Mouse (Mus musculus): ENCODE data around the gene Nae1.

Gene Nae1

DNA sequence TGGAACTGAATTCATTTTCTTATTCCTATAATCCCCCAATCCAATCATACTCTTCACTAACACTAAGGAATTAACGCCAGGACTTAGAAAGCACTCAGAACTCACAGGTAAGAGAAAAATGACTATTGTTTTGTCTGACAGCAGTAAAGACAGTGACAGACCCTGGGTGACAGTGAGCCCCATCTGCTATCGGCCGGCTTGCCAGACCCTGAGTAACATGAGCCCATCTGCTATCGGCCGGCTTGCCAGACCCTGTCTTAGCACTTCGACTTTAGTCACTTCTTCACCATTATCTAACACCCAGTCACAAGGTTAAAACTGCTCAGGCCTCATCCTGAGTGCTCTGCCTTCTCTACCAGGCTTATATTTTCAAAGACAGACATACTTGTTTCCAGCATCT, 4.8 kb downstream of the Nae1 start:
- no peak for DNase-seq (ENCODE audit: low spot score)

DNA sequence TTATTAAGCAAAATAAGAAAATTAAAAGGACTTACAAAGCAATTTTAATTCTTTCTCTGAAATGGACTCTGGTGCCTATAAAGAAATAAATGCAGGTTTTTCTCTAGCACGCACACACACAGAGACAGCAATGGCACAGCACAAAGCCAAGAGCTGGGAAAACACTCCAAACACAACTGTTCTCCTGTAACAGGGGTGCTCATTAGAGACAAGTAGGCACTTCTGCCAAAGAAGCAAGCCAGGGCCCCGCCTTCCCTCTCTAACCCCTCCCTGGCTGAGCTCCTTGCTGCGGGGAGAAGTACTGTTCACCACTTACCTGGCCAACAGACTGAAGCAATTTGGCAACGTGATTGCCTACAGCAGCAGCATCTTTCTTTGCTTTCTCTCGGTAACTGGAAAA, 16.6 kb downstream of the Nae1 start:
- no peak for DNase-seq (ENCODE audit: low spot score)

DNA sequence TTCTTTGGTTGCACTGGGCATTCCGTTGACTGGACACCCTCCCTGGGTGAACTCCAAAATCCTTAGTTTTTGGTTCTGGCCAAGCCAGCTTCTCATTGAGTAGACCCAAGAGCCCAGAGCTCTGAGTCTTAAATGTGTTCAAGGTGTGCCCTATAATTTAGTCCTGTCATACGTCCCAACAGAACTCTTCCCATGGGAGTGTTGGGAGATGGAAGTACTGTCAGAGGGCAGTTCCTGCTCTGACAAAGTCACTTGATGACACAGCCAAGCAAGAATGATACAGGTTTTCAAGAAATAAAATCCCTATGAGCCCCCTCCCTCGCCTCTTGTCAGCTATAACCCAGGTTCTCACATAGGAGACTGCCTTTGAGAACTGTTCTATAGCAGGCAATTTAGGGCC, 24.3 kb downstream of the Nae1 start:
- DNase-seq (ENCODE audit: low spot score) = no peak

DNA sequence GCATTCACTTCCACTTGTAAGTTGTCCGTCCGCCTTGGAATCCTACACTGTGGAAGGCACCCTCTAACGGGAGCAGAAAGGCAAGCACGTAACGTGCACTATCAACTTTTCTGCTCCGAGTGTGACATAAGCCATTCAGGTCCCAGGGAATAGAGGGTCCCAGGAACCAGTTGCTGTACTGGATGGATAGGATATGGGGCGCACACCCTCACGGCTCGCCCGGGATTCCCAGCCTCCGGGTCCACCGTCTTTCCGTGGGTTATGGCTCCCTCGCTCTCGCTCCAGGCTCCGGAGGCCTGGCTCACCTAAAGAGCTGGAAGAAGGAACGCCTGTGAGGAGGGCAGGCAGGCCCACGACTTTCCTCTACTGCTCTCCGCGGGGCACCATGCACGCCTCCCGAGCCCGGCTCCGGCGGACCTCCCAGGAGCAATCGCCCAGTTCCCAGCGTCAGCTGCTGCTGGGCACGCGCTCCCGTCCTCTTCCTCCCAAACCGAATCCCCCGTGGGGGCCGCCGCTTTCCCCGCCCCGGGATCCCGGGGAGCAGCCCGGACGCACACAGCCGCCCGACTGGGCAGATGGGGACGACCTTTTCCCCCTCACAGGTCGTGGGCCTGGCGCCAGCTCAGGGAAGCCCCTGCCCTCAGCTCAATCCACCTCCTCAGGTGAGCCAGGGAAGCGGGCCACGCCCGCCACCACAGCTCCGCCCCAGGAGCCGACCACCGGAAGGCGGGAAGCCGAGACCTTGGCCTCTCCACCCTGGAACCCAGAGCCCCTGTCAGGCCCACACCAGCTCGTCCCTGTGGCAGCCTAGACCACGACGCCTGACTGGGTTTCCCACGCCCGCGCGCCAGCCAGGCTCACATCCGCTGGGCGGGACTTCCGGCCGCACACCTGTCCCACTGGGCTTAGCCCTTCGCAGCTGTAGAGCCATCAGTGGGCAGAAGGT, 25.1 kb downstream of the Nae1 start, which contains the start of gene Terb1:
Gene Terb1, minus strand, starts transcription at position 850 of the 946 bp plus-strand sequence.
- DNase-seq (ENCODE audit: low spot score) = peak; percentile 15

DNA sequence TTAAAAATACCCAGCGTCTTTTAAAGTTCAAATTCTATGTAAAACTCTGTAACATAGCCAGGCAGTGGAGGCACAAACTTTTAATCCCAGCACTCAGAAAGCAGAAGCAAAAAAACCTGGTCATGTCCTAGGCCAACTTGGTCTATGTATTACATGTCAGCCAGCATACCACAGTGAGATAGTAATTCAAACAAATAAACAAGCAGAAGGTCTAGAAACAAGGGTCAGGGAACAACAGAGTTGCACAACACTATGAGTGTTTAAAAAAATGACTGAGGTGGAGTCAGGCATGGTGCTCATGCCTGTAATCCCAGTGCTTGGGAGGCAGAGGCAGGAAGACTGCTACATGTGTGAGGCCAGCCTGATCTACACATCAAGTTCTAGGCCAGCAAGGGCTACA, 55.3 kb downstream of the Nae1 start:
- no peak for DNase-seq (ENCODE audit: low spot score)

DNA sequence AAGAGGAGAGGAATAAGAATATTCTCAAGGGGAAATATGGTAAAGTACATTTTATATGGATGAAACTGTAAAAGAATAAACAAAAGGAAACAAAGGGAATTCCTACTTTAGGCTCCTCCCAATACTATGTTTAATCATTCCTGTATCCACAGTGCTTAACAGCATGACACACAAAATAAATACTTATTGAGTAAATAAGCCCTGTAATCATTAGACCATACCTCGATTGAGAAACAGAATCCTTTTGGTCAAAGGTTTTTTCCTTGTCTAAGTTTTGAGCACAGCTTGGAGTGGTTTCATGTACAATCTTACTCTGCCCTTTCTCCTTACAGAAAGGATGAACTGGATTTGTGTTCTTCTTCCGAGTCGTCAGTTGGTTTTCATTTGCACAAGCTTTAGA, 62.0 kb downstream of the Nae1 start:
- DNase-seq (ENCODE audit: low spot score) = no peak

DNA sequence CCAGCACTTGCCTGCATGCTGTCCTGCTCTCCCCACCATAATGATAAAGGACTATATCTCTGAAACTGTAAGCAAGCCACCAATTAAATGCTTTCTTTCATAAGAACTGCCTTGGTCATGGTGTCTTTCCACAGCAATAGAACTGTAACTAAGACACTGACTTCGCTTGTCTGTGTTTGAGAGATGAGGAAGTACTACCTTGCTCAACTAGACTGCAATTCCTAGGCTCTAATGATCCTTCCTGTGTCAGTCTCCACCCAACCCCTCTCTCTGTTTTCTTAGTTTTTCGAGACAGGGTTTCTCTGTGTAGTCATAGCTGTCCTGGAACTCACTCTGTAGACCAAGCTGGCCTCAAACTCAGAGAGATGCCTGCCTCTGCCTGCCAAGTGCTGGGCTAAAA, 67.0 kb downstream of the Nae1 start:
- DNase-seq (ENCODE audit: low spot score) = no peak
